Mouse (Mus musculus): Measurements from ENCODE around the gene Sorbs2.

The Sorbs2 gene

DNA sequence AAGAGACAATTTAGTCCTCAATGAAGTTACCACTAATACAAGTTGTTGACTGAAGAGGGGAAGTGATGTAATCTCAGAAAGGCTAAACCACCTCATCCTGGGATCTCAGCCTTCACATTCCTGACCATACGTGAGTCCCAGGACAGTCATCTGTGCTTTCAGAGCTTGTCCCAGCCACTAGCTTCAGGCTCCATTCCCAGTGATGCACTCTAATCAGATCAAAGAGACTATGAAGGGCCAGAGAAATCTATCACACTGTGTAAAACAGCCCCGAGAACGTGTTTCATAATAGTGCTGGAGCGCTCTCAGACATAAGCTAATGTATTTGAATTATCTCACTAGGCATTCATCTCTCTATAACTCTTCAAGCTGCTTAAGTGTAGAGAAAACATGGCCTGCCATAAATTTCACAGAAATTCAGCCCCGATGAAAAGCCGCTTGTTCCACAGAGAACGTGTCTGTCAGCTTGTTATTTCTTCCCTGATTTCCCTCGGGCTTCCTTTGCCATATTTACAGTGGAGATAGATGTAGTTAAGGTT lies 175.3 kb downstream of the Sorbs2 start:
- in situ Hi-C loops (cut with MboI, MseI) = no loop called here

DNA sequence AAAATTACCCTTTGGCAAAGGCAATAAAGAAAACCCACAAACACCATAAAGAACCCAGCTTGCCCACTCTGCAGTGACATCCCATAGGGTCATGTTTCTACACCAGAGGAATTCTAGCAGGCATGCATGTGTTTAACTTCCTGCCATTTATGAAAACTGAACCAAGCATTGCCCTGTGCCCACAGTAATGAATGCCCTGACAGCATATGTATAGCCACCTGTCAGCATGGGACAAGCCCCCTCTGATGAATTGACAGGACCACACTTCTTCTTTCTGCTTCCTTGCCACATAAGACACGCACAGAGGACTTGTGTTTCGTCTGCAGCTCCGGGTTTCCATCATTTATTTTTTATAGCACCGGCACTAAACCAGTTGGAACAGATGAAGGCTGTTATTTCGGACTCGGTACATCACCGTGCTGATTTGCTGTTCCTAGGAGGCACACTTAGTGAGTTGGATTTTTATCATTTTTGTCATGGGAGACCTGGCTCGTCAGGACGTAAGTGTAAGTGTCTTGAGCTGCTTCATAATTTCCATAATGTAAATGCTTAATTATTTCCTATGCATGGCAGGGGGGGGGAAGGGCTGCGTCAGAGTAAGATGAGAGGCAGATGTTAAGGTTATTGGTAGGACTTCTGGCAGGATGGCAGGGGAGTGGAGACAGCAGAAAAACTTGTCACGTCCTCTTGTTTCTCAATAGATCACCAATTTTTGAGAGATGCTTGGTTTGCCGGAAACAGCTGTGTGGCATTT lies 180.5 kb downstream of the Sorbs2 start:
- in situ Hi-C loops (cut with MboI, MseI) = no loop called here

DNA sequence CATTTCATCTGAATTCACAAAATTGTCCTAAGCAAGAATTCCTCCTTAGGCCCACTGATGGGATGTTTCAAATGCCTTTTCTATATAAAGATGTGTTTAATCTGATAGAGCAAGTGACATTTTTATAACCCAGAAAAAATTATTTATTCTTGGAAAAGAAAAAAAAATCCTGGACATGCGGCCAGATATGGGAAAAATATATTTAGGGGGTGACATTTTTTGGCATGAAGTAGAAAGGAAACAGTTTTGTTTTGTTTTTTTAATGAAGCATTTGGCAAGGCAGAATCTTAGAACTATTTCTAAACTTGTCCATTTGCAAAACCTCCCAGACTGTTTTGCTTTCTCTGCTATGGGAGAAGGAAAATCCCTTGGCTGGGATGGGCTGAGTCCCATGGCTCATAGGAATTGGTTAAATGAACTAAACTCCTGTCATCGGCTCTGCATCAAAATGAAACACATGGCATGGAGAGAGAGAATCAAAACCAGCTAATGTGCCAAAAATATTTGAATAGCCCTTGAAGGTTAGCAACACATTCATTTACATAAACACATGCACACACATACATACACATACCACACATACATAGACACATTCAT lies 182.1 kb downstream of the Sorbs2 start:
- in situ Hi-C loops (cut with MboI, MseI) = no loop called here

DNA sequence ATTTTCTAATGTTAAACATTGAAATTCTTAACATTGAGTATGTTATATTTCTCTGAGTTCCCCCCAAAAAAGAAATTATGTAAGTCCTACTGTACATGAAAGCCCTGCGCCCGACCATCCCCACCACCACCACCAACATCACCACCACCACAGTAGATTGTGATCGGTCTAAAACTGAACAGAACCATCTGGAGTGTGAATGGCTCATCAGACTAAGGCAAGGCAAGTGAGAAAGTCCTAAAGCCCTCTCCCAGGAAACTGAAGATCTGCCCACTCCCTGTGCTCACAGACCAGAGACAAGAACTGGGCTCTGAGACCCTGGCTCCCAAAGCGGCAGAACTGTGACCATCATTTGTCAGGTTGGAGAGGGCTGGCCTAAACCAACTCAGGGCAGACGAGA lies 192.5 kb downstream of the Sorbs2 start:
- in situ Hi-C loops (cut with MboI, MseI) = no loop called here

DNA sequence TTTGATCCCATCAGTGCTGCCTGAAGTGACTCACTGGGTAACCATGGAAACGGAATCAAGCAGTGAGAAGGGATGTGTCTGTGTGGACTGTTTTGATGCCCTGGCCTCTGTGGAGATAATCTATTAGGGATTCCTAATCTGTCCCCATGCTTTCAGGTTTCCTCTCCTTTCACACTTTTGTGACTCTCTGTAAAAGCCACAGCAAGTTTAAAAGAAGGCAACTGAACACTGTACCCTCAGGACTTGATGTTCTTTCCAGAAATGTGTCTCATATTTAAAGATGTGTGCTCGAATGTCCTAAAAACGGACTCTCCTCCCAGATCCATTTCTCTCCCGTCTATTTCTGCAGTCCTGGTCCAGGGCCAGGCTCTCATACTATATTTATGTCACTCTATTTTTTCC lies 196.1 kb downstream of the Sorbs2 start:
- in situ Hi-C loops (cut with MboI, MseI) = no loop called here

DNA sequence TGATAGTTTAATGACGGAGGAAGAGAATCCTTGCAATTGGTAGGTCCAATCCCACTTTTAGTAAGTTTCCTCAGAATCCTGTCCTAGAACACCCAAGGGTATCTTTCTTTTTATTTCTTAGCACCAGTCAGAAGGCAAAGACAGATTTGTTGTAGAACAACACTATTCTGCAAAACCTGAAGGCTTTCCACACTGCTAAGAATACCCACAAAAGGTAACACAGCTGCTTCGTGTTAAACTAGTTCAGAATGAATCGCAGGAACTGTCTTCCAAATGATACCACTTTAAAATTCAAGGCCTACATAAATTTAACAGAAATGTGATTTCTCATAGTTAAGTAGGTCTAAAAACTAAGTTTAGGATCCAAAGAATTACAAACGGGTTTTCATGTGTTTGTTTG lies 201.5 kb downstream of the Sorbs2 start:
- in situ Hi-C loops (cut with MboI, MseI) = no loop called here

DNA sequence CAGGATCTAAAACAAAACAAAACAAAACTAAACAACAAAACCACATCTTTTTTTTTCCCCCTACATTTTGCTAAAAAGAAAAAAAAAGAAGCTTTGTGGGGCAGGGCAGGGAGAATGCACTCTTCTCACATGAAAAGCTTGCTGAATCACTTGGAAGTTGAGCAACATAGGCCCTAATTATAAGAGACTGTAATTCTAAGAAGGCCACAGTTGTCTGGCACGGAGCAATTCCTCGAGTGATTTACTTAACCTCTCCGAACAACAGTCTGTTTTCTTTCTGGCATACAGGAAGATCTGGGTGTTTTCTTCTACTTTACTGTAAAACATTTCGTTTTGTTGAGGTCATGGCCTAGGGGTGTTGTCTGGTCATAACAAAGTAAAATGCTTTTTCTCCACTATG lies 202.1 kb downstream of the Sorbs2 start:
- in situ Hi-C loops (cut with MboI, MseI) = no loop called here

DNA sequence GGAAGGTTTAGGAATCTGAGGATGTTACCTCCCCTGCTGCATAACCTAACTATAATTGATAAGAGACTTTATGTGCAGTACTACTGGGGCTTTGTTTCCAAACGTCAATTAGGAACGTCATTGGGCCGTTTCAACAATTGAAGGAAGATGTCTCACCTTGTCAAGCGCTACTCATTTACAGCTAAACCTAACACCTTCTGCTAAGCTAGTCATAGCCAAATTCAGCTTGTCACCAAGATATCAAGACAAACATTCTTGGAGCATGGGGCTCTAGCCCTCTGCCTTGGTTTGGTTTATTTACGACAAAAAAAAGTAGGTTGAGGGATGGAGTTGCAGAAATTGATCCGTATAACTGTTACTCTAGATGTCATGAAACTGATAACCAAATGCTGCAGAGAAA lies 205.0 kb downstream of the Sorbs2 start:
- in situ Hi-C loops (cut with MboI, MseI) = no loop called here

DNA sequence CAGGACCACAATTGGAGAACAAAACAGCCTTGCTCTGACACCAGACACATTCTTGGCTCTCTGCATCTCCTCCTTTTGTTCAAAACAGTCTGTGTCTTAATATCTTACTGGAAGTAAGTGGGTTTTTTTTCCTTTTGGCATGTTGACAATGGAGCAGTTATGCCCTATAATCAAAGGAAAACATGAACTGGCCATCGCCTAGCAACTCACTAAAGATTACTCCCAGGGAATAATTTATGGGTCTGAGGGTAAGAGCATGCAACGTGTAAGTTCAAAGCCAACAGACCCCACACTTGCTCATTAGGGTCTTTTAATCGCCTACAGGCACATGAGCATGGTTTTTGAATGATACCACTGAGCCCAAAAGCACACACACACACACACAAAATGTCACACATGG lies 207.2 kb downstream of the Sorbs2 start:
- in situ Hi-C loops (cut with MboI, MseI) = no loop called here

DNA sequence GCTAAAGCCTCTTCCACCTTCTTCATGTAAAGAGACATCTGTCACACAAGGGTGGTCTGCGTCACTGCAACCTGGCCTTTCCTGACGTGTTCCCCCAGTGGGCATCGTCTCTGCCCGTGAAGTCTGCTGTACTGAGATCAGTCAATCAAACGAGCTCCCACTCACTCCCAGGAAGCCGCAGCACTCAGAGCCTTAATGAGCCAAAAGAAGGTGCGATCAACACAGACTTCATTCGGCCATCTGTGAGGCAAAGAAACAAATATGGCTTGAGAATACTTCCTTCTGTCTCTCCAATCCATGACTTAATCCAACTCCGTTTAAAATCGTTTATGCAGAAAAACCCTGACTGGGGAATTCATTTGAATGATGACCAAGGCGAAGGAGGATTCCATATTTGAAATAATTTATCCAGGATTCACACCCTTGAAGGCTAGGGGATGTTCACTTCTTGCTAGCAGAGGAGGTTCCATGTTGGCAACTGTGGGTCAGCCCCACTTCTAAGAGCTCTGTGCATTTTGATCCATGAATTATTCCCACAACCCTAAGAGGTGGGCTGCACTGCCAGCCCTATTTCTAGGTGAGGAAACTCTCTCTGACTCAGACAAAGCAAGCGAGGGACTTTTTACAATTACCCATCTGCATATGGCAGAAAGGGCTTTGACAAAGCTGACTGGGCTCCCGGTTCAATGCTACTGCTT lies 207.9 kb downstream of the Sorbs2 start:
- in situ Hi-C loops (cut with MboI, MseI) = no loop called here

DNA sequence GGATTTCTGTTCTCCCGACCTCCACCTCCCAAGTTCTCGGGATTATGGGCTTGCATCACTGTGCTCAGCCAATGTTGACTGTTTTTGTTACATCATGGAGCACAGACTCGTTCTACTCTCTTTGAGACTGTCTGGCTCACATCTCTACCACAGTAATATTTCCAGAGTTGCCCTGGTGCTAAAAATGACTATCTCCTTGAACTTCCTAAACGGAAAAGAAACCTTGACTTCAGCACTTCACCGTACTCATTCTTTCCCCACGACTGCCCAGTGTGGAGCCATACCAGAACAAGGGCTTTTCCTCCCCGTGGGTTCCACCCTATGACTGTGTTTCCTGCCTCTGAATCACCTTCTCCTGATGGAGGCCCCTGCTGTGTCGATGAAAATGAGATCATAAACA lies 212.2 kb downstream of the Sorbs2 start:
- in situ Hi-C loops (cut with MboI, MseI) = no loop called here

DNA sequence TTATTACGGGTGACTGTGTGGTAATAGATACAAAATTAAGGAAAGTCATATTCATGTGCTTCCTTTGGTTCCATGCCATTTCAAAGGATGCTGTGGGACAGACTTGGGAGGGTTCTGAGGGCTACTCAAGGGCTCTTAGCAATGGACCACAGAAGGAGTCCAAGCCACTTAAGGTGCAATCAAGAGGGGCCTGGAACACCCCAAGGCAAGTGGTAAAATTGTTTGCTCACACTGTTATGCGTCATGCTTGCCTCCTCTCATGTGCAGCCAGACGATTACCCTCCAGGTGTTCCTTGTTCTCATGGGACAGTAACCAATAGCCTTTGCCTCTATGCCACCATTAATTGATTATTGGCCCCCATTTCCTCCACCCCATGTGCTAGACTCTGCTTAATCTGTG lies 216.6 kb downstream of the Sorbs2 start:
- in situ Hi-C loops (cut with MboI, MseI) = no loop called here

DNA sequence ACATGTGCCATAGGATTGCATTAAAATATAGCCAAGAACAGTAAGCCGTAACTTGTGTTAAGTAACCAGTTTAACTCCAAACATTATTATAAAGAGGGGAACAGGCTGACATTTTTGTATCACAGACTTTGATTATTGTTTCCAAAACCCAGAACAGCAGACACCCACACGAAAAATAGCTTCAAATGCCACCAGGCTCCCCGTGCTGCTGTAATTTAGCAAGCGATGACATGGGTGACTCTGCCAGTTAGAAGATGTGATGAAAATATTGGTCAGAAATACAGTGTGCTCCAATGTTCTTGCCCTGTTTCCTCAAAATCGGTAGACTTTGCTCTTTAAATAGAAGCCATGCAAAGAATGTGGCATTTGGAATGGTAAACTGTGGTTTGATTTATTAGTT lies 217.7 kb downstream of the Sorbs2 start:
- in situ Hi-C loops (cut with MboI, MseI) = no loop called here

DNA sequence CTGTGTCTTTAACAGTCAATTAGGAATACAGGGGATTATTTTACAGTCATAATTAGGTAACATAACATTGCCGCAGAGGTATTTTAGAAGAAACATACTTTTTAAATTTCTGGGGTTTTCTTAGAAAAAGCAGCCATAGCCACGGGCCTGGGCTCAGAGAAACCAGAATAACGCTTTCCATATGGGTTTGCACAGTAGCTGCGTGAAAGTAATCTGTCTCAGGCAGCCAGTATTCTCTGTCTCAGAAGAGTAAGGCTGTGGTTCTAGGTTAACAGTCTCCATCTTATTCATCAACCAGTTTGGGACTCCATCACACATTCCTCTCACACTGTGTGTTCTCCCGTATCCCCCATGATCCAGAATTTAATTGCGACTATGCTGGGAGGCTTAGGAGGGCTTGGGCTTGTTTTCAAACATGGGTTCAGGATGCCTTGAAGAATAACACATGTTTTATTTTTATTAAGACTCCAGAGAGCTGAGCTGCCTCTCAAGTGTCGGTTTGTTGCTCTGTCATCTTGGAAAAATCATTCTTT lies 222.3 kb downstream of the Sorbs2 start:
- in situ Hi-C loops (cut with MboI, MseI) = no loop called here

DNA sequence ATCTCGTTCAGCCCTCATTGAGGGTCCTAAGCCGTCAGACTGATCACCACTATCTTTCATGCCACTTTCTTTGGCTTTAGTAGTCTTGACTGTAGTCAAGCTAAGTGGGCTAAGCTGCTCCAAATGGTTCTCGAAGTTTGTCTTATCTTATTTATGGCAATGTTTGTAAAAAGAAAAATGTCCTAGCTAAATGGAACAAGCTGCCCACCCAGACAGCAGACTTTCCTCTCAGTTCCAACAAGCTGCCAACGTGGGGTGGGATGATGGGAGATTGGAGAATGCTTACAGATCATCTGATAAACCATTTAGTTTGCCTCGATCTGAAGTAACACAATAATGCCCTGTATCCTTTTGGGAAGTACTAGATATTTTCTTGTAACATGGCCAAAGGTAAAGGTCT lies 223.2 kb downstream of the Sorbs2 start:
- in situ Hi-C loops (cut with MboI, MseI) = no loop called here

DNA sequence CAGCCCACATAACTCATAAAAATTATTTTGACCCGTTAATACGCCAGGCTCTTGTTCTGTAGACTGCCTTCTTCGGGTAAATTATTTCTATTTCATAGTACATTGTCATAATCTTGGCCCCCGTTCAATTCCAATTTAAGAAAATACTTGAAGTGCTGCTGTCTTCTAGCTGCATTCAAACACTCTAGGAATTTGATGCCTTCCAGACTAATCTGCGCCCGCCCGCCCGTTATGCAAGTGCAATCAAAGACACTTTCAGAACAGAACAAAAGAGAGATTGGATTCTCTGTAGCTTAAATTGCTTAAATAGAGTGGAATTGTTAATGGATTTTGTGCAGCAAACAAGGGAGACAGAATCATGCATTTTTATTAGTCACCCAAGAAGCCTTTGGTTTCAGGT lies 226.5 kb downstream of the Sorbs2 start:
- in situ Hi-C loops (cut with MboI, MseI) = no loop called here

DNA sequence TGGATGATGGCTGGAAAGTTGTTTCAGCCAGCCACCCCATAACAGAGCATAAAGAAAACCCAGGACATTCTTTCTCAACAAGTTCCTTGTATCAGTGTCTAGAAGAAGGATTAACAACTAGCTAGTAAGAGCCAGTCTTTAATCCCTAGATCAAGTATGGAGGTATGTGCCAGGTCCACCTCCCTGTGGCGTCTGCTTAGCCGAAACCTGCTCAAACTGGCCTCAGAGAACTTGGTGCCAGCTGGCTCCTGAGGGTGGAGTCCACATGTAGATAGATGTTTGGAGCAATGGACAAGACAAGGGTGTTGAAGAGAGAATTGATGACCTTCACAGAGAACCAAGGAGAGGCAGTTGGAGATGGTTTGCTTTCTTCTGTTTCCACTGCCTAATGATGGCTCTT lies 229.7 kb downstream of the Sorbs2 start:
- in situ Hi-C loops (cut with MboI, MseI) = no loop called here

DNA sequence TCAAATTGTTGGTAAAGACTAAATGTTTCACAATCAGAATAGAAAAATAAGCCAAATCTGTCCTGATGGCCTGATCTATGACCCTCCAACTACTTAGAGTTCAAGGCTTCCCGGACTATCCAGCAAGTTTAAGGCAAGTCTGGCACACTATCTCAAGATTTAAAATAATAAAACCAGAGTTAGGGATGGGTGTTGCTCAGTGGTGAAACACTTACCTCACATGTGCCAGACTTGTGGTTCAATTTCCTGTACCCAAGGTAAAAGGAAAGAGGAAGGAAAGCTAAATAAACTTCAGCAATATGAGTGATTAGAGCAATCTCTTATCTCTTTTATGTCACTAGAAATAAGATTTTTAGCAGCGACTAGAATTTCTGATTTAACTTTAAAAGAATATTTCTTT lies 235.7 kb downstream of the Sorbs2 start:
- in situ Hi-C loops (cut with MboI, MseI) = no loop called here

DNA sequence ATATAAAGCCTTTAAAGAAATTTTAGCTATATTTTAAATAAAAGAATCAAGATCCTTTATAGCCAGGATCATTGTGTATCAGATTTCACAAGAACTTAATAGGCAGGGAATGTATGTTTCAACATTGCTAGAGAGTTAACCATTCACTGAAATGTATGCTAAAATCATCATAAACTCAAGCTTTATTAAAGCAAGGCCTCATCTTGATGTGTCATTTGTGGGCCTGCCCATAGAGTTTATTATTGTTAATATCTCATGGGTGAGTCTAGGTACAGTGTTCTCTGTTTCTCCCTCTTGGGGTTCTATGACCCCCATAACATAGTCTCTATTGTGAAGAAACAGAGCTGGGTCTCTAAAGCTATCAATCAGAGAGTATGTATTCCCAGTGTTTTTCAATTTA lies 236.2 kb downstream of the Sorbs2 start:
- in situ Hi-C loops (cut with MboI, MseI) = no loop called here

DNA sequence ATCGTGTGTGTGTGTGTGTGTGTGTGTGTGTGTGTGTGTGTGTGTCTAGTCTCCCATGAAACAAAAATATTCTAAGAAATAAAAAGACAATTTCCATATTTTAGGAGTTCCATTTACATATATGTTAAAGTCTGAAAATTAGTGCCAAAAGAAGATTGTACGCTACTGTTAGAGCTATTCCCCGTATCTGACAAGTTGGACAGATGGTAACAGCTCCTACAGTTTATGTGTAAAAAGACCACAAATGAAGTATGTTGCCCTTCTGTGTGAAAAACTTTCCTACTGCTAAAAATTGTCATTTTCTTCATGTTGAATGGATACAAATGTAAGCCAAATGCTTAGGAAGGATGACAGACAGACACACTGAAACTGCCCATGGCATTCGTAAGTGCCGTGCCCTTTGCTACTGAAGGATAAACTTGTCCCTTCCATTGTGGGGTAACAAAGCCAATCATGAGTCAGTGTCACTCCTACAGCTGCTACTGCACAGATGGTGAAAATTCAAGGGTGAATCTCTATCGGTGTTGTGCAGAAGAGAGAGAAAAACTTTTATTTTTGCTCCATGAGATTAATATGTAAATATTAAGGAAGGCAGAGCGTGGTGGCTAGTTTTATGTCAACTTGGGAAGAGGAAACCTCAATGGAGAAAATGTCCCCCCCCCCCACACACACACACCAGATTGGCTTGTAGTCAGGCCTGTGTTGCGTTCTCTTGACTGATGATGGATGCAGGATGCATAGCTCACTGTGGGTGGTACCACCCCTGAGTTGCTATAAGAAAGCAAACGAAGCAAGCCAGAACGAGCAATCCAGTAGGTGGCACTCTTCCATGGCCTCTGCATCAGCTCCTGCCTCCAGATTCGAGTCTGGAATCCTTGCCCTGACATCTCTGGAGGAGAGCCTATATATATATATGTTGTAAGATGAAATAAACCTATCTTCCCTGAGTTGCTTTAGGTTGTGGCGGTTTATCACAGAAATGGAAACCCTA lies 244.2 kb downstream of the Sorbs2 start:
- in situ Hi-C loops (cut with MboI, MseI) = no loop called here

DNA sequence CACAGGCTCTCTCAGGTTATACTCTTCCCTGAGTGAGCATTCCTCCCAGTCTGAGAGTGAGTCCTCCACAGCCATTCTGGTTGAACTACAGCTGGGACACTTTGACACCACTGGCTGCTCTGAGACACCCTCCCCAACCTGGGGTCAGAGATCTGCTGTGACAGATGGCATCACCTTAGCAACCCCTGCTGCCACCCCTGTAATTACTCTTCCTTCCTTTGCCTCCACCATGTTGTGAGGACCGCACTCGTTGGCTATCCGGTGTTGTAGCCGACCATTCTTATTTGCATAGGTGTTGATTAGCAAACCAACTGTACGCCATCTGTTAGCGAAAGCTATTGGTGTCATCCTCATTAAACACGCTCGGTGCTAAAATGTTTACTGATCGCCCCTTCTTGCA lies 247.9 kb downstream of the Sorbs2 start:
- in situ Hi-C loops (cut with MboI, MseI) = no loop called here
